In the genomic region with DNA sequence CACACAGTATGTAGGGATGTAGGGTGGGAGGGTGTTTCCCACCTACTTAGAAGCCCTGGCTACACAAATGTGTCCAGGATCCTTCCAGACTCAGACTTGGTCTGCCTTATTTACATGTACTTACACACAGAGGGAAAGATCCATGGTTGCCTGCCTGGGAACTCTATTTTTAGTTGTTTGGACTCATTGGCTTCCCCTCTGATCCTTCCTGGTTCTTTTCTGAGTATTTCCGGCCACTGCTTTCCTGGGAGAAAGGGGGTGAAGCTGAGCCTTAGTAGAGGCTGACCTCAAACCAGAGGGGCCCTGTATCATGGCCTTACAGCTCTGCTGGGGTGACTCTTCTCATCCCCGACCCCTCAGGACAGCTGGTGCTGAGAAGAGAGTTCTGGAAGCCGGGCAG, we compare ENCODE assay signal across 9 mouse cellular contexts.
DNase-seq lines count a peak whose midpoint lies in the region; ATAC-seq and TF ChIP-seq lines count a peak whose summit lies in the region.
"Had no signal": no experiment of that assay in that cellular context is flagged by ENCODE, and none has a peak within 500 bp of the region (broad histone marks: within the 10 kb centered on the region; RNA-seq: fewer than 3 reads in every experiment).

No protein-coding gene starts in this region.

- H3K4me3 ChIP-seq in limb, embryonic 11.5 days (ENCODE audit: low read depth, low read length): no peak overlapping the region
- H3K4me3 ChIP-seq in cerebellum, adult 2 months (replicated peaks; ENCODE audit: insufficient read depth, low read depth, low read length): no peak overlapping the region

- 73% methylated on average over 3 of the region's 3 CpGs for WGBS in limb, embryonic 11.5 days
- 63% methylated on average over 3 of the region's 3 CpGs for WGBS in cerebellum, adult 2 months

- H3K27me3 ChIP-seq in limb, embryonic 11.5 days (ENCODE audit: control insufficient read depth, insufficient read depth, low read length): no peaks in the 10 kb centered on the region
- H3K27me3 ChIP-seq in cerebellum, adult 2 months (ENCODE audit: control insufficient read depth, insufficient read depth, low read length): no peaks in the 10 kb centered on the region
- H3K27me3 ChIP-seq: CH12.LX had no signal

- TF ChIP-seq CTCF in cerebellum, adult 2 months (IDR thresholded peaks at IDR 0.05; ENCODE audit: borderline replicate concordance, insufficient read depth, low read depth, low read length): no peak

- H3K4me1 ChIP-seq in limb, embryonic 11.5 days (ENCODE audit: control insufficient read depth, insufficient read depth, low read length): peaks cover 23% of the 10 kb centered on the region; the same call in 1 of the 2 replicates
- no peaks in the 10 kb centered on the region for H3K4me1 ChIP-seq in cerebellum, adult 2 months (ENCODE audit: control insufficient read depth, insufficient read depth, low read length)

- ATAC-seq in limb, embryonic 11.5 days (ENCODE audit: insufficient number of reproducible peaks, low FRiP score, low TSS enrichment, low read depth): no peak
- no peak for ATAC-seq in erythroblast, adult 5-6 weeks (replicated peaks; ENCODE audit: low FRiP score, poor library complexity, severe bottlenecking)

- no peak for TF ChIP-seq POLR2A in cerebellum, adult 2 months (IDR thresholded peaks at IDR 0.05; ENCODE audit: borderline replicate concordance, insufficient read depth, low read length)

- no peak overlapping the region for H3K4me2 ChIP-seq in limb, embryonic 11.5 days (ENCODE audit: low read depth, severe bottlenecking)

- no peaks in the 10 kb centered on the region for H3K36me3 ChIP-seq in limb, embryonic 11.5 days (ENCODE audit: control insufficient read depth, insufficient read depth, low read length)

- H3K9ac ChIP-seq in limb, embryonic 11.5 days (ENCODE audit: low read length): no peak overlapping the region

- peak; percentile 19 for DNase-seq in gastrocnemius, adult 18-20 months (ENCODE audit: low spot score)
- no peak for DNase-seq in gastrocnemius, postnatal 4 days (ENCODE audit: low spot score in 2 of 2)
- DNase-seq in 3T3-L1 (ENCODE audit: low read depth, low spot score): peak; percentile 18
- DNase-seq in heart, adult 9 months (ENCODE audit: low spot score in 2 of 2): peak; percentile 14 to 38
- no peak for DNase-seq in limb, embryonic 11.5 days (ENCODE audit: low spot score)
- DNase-seq in adrenal gland, adult 2 months: no peak
- no peak for DNase-seq in cerebellum, adult 2 months

- H3K27ac ChIP-seq in limb, embryonic 11.5 days (replicated peaks; ENCODE audit: low read depth, low read length): peak overlapping the region; percentile 62; the same call in 1 of the 2 replicates
- H3K27ac ChIP-seq in cerebellum, adult 2 months (ENCODE audit: insufficient read depth, low read length): no peak overlapping the region

- no peaks in the 10 kb centered on the region for H3K9me3 ChIP-seq in limb, embryonic 11.5 days (ENCODE audit: control insufficient read depth, low read length)

Comparison
In these comparisons a context has a peak if more than half of its experiments do, and no peak if none do; other contexts are left out.
1. DNase-seq: peak in gastrocnemius, adult 18-20 months (single experiment), 3T3-L1 (single experiment) and heart, adult 9 months (2 of 2); none in gastrocnemius, postnatal 4 days (0 of 2), limb, embryonic 11.5 days (single experiment), adrenal gland, adult 2 months (single experiment) and cerebellum, adult 2 months (0 of 2).